Mouse (Mus musculus) intestine, embryonic 16.5 days (tissue): ENCODE data around the gene Hist3h2a. TPM values are rescaled to one million over a fixed set of nuclear protein-coding genes. Genes with fewer than 3 reads are reported as not detected.

ENCODE experiments used
- ATAC-seq: fragments of 200-750 bp; cut with Nextera tagmentation; 2 replicates; pipeline ENCODE4 v1.8.0; 2017; ENCODE audit warnings: moderate TSS enrichment, moderate library complexity
- H3K27ac ChIP-seq: fragments of 300-500 bp; sonication (generic); 2 replicates; pipeline ENCODE4 v1.5.1; 2014; ENCODE audit warnings: mild to moderate bottlenecking, low read length
- H3K27me3 ChIP-seq: fragments of 300-500 bp; sonication (generic); replicated peaks from 2 replicates; pipeline ENCODE4 v1.6.1; 2014; ENCODE audit warnings: low read length, control low read depth, mixed read lengths; ENCODE audit not compliant: control insufficient read depth, insufficient read depth
- H3K36me3 ChIP-seq: fragments of 300-500 bp; sonication (generic); 2 replicates; pipeline ENCODE4 v1.6.1; 2014; ENCODE audit warnings: low read length, control low read depth; ENCODE audit not compliant: control insufficient read depth, insufficient read depth
- H3K4me1 ChIP-seq: fragments of 300-500 bp; sonication (generic); 2 replicates; pipeline ENCODE4 v1.6.1; 2014; ENCODE audit warnings: low read length, control low read depth, mixed read lengths; ENCODE audit not compliant: control insufficient read depth, insufficient read depth
- H3K4me2 ChIP-seq: fragments of 300-500 bp; sonication (generic); 2 replicates; pipeline ENCODE4 v1.6.1; 2014; ENCODE audit warnings: low read depth, low read length, control low read depth
- H3K4me3 ChIP-seq: fragments of 300-500 bp; sonication (generic); 2 replicates; pipeline ENCODE4 v1.5.1; 2014; ENCODE audit warnings: mild to moderate bottlenecking, low read length
- H3K9ac ChIP-seq: fragments of 300-500 bp; sonication (generic); 2 replicates; pipeline ENCODE4 v1.6.1; 2014; ENCODE audit warnings: low read depth, low read length
- H3K9me3 ChIP-seq: fragments of 300-500 bp; sonication (generic); 2 replicates; pipeline ENCODE4 v1.6.1; 2016; ENCODE audit warnings: low read length, control low read depth; ENCODE audit not compliant: control insufficient read depth
- WGBS: fragments of 180-500 bp; shearing (Covaris S2); extraction: QIAGEN DNeasy Blood & Tissue Kit; methylation state at CpG from one replicate; pipeline ENCODE4 v1.1.7; 2014; 5-methylcytosine and 5-hydroxymethylcytosine counted together
- polyA plus RNA-seq: library from polyadenylated mRNA; unstranded; fragments of >200 nt; fragmentation: Nextera tagmentation; extraction: Ambion mirVana; gene quantifications from 2 replicates; pipeline ENCODE4 v1.2.1, GENCODE M21; 2015

Gene Hist3h2a
- polyA plus RNA-seq, 1 experiment from 2014 or later = 31.6 TPM

- Histone ChIP-seq H3K27me3 (no peaks in the 10 kb centered on the region), H3K27ac (no peak overlapping the region), H3K9ac (no peak overlapping the region), H3K4me3 (no peak overlapping the region), H3K4me1 (peaks cover 32% of the 10 kb centered on the region), H3K9me3 (no peaks in the 10 kb centered on the region), H3K36me3 (peaks cover 10% of the 10 kb centered on the region; the same call in 1 of the 2 replicates), H3K4me2 (no peak overlapping the region)
- no peak for ATAC-seq
- WGBS = 55% methylated on average over 14 of the region's 14 CpGs
Measured at GRCm38 (mm10) chr11:58981541-58982447, 27.3 kb downstream of the Hist3h2a start.

GRCm38 (mm10) chr11:58982471-58983097, 28.1 kb downstream of the Hist3h2a start:
- Histone ChIP-seq H3K4me2 (no peak overlapping the region), H3K36me3 (peaks cover 14% of the 10 kb centered on the region; the same call in 1 of the 2 replicates), H3K4me3 (no peak overlapping the region), H3K4me1 (peaks cover 29% of the 10 kb centered on the region), H3K27ac (no peak overlapping the region), H3K27me3 (no peaks in the 10 kb centered on the region), H3K9me3 (no peaks in the 10 kb centered on the region), H3K9ac (no peak overlapping the region)
- WGBS = 91% methylated on average over 18 of the region's 18 CpGs
- no peak for ATAC-seq

- Histone ChIP-seq H3K27ac (no peak overlapping the region), H3K4me1 (peaks cover 28% of the 10 kb centered on the region), H3K9me3 (no peaks in the 10 kb centered on the region), H3K4me3 (no peak overlapping the region), H3K36me3 (peaks cover 17% of the 10 kb centered on the region; the same call in 1 of the 2 replicates), H3K4me2 (no peak overlapping the region), H3K27me3 (no peaks in the 10 kb centered on the region), H3K9ac (no peak overlapping the region)
- WGBS = 87% methylated on average over 6 of the region's 6 CpGs
- no peak for ATAC-seq
Measured at GRCm38 (mm10) chr11:58983691-58984341, 29.3 kb downstream of the Hist3h2a start.

- peaks cover 19% of the 10 kb centered on the region for H3K4me1 ChIP-seq
- no peaks in the 10 kb centered on the region for H3K27me3 ChIP-seq
- no peak overlapping the region for H3K9ac ChIP-seq
- H3K36me3 ChIP-seq = peaks cover 19% of the 10 kb centered on the region; the same call in 1 of the 2 replicates
- no peak overlapping the region for H3K4me3 ChIP-seq
- ATAC-seq = no peak
- WGBS = 93% methylated on average over 7 of the region's 7 CpGs
- no peak overlapping the region for H3K27ac ChIP-seq
- no peak overlapping the region for H3K4me2 ChIP-seq
- H3K9me3 ChIP-seq = no peaks in the 10 kb centered on the region
Measured at GRCm38 (mm10) chr11:58984657-58985056, 30.2 kb downstream of the Hist3h2a start.

GRCm38 (mm10) chr11:58985299-58985917, 30.9 kb downstream of the Hist3h2a start:
- H3K27me3 ChIP-seq = no peaks in the 10 kb centered on the region
- no peak for ATAC-seq
- H3K9ac ChIP-seq = no peak overlapping the region
- 82% methylated on average over 3 of the region's 3 CpGs for WGBS
- no peak overlapping the region for H3K27ac ChIP-seq
- peaks cover 24% of the 10 kb centered on the region; the same call in 1 of the 2 replicates for H3K36me3 ChIP-seq
- H3K4me3 ChIP-seq = no peak overlapping the region
- peaks cover 12% of the 10 kb centered on the region for H3K4me1 ChIP-seq
- no peaks in the 10 kb centered on the region for H3K9me3 ChIP-seq
- no peak overlapping the region for H3K4me2 ChIP-seq

GRCm38 (mm10) chr11:58989166-58989565, 34.7 kb downstream of the Hist3h2a start:
- H3K4me2 ChIP-seq = no peak overlapping the region
- ATAC-seq = no peak
- 95% methylated on average over 4 of the region's 4 CpGs for WGBS
- no peaks in the 10 kb centered on the region for H3K27me3 ChIP-seq
- H3K4me1 ChIP-seq = no peaks in the 10 kb centered on the region
- peaks cover 21% of the 10 kb centered on the region; the same call in 1 of the 2 replicates for H3K36me3 ChIP-seq
- H3K4me3 ChIP-seq = no peak overlapping the region
- no peak overlapping the region for H3K9ac ChIP-seq
- no peaks in the 10 kb centered on the region for H3K9me3 ChIP-seq
- H3K27ac ChIP-seq = no peak overlapping the region

- Histone ChIP-seq H3K4me1 (peaks cover 4% of the 10 kb centered on the region; the same call in 1 of the 2 replicates), H3K4me3 (no peak overlapping the region), H3K9ac (no peak overlapping the region), H3K27ac (no peak overlapping the region), H3K36me3 (peaks cover 21% of the 10 kb centered on the region; the same call in 1 of the 2 replicates), H3K4me2 (no peak overlapping the region), H3K27me3 (no peaks in the 10 kb centered on the region), H3K9me3 (no peaks in the 10 kb centered on the region)
- no peak for ATAC-seq
- WGBS = 87% methylated on average over 17 of the region's 17 CpGs
Measured at GRCm38 (mm10) chr11:58990141-58990540, 35.7 kb downstream of the Hist3h2a start.

GRCm38 (mm10) chr11:58990794-58991193, 36.3 kb downstream of the Hist3h2a start:
- H3K9me3 ChIP-seq = no peaks in the 10 kb centered on the region
- H3K27ac ChIP-seq = no peak overlapping the region
- no peak overlapping the region for H3K9ac ChIP-seq
- H3K36me3 ChIP-seq = peaks cover 21% of the 10 kb centered on the region; the same call in 1 of the 2 replicates
- H3K4me3 ChIP-seq = no peak overlapping the region
- no peak for ATAC-seq
- H3K27me3 ChIP-seq = no peaks in the 10 kb centered on the region
- no peak overlapping the region for H3K4me2 ChIP-seq
- peaks cover 4% of the 10 kb centered on the region; the same call in 1 of the 2 replicates for H3K4me1 ChIP-seq
- 73% methylated on average over 9 of the region's 9 CpGs for WGBS
